1 mouse cellular context compared by ENCODE assay signal in genomic region chr5:90908983-90909382, GRCm38 (mm10).
A peak's percentile ranks its signal among the peaks of the same experiment; 100 is the strongest.
TF ChIP-seq lines count a peak whose summit lies in the region.

No protein-coding gene starts in this region.

TF ChIP-seq in CH12.LX, 34 proteins besides CTCF, POLR2A, EP300 and RAD21 (continued from another document):
- no peak for TF ChIP-seq UBTF (IDR thresholded peaks at IDR 0.05; ENCODE audit: low read depth, low read length)
- TF ChIP-seq ZNF384 (IDR thresholded peaks at IDR 0.05; ENCODE audit: low read depth, low read length): no peak
- TF ChIP-seq SMC3 (IDR thresholded peaks at IDR 0.05; ENCODE audit: low read depth, low read length): peak; percentile 82
